Mouse (Mus musculus): ENCODE results near the gene Zcchc13. TPM values are rescaled to one million over a fixed set of nuclear protein-coding genes. Genes with fewer than 3 reads are reported as not detected.

The Zcchc13 gene
- not detected in 2 replicates for polyA plus RNA-seq (2012; ENCODE audit: insufficient read depth, insufficient read length, missing spikeins)

GRCm38 (mm10) chrX:103630303-103630702, at the start of gene Zcchc13:
Gene Zcchc13, plus strand, starts transcription at chrX:103630586.
- no peak within 1 kb of the TSS for H3K4me3 ChIP-seq (ENCODE audit: insufficient read depth, low read length)
- no peak for TF ChIP-seq POLR2A (IDR thresholded peaks at IDR 0.05; ENCODE audit: borderline replicate concordance, low read depth, low read length)
- no peaks in the 10 kb centered on the region for H3K4me1 ChIP-seq (ENCODE audit: control insufficient read depth, insufficient read depth, low read length)
- H3K27ac ChIP-seq (ENCODE audit: insufficient read depth, low read depth, low read length): no peak within 1 kb of the TSS

GRCm38 (mm10) chrX:103584262-103584661, 46.1 kb upstream of the Zcchc13 start:
- Histone ChIP-seq H3K4me1 (ENCODE audit: control insufficient read depth, insufficient read depth, low read length) (no peaks in the 10 kb centered on the region), H3K27ac (ENCODE audit: insufficient read depth, low read depth, low read length) (no peak overlapping the region), H3K4me3 (ENCODE audit: insufficient read depth, low read length) (no peak overlapping the region)
- no peak for TF ChIP-seq CTCF (IDR thresholded peaks at IDR 0.05; ENCODE audit: low read depth, low read length)
- TF ChIP-seq POLR2A (IDR thresholded peaks at IDR 0.05; ENCODE audit: borderline replicate concordance, low read depth, low read length): no peak

GRCm38 (mm10) chrX:103592056-103592455, 38.3 kb upstream of the Zcchc13 start:
- no peak for TF ChIP-seq POLR2A (IDR thresholded peaks at IDR 0.05; ENCODE audit: borderline replicate concordance, low read depth, low read length)
- no peak for TF ChIP-seq CTCF (IDR thresholded peaks at IDR 0.05; ENCODE audit: low read depth, low read length)
- Histone ChIP-seq H3K4me3 (ENCODE audit: insufficient read depth, low read length) (no peak overlapping the region), H3K27ac (ENCODE audit: insufficient read depth, low read depth, low read length) (no peak overlapping the region), H3K4me1 (ENCODE audit: control insufficient read depth, insufficient read depth, low read length) (no peaks in the 10 kb centered on the region)

DNA sequence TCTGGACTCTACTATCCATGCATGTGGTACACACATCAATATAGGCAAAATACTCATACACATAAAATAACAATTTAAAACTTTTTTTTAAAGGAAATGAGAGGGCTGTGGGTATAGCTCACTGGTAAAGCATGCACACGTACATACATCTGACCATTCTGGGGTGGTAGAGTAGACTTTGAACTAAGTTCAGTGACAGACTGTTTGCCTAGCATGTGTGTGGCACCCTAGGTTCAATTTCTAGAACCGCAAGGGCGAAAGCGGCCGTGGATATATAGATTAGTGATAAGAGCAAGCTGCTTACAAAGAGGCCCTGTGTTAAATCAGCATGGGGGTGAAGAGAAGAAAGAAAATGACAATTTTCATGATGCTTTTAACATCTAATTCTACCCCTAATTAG, 27.8 kb upstream of the Zcchc13 start:
- TF ChIP-seq POLR2A (IDR thresholded peaks at IDR 0.05; ENCODE audit: borderline replicate concordance, low read depth, low read length): no peak
- no peak for TF ChIP-seq CTCF (IDR thresholded peaks at IDR 0.05; ENCODE audit: low read depth, low read length)
- Histone ChIP-seq H3K4me3 (ENCODE audit: insufficient read depth, low read length) (no peak overlapping the region), H3K27ac (ENCODE audit: insufficient read depth, low read depth, low read length) (no peak overlapping the region), H3K4me1 (ENCODE audit: control insufficient read depth, insufficient read depth, low read length) (peaks cover 13% of the 10 kb centered on the region)

- TF ChIP-seq CTCF (IDR thresholded peaks at IDR 0.05; ENCODE audit: low read depth, low read length) (no peak), POLR2A (IDR thresholded peaks at IDR 0.05; ENCODE audit: borderline replicate concordance, low read depth, low read length) (no peak)
- no peak overlapping the region for H3K4me3 ChIP-seq (ENCODE audit: insufficient read depth, low read length)
- H3K27ac ChIP-seq (ENCODE audit: insufficient read depth, low read depth, low read length): peak overlapping the region; percentile 40
- H3K4me1 ChIP-seq (ENCODE audit: control insufficient read depth, insufficient read depth, low read length): peaks cover 13% of the 10 kb centered on the region
These were observed 26.2 kb upstream of the Zcchc13 start for GRCm38 (mm10) chrX:103604211-103604610.

DNA sequence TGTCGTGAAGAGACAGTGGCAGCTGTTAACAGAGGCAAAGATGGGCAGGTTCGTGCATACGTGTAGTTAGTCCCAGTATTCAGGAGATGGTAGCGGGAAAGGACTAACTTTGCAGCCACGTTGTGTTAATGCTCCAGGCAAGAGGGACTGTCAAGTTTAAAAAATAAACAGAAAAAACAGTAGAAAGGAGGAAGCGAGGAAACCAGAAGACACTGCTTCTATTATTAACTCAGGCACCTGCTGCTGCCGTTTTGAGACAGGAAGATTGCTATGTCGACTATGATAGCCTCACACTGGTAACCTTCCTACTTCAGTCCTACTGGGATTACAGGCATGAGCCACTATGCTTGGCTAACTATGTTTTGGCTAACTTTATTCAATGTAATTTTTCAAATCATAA, 24.9 kb upstream of the Zcchc13 start:
- H3K4me3 ChIP-seq (ENCODE audit: insufficient read depth, low read length): no peak overlapping the region
- 0 out of 2 replicates have a peak overlapping the region, but pooled peaks have one; percentile 49 for H3K27ac ChIP-seq (ENCODE audit: insufficient read depth, low read depth, low read length)

GRCm38 (mm10) chrX:103610401-103610800, 20.0 kb upstream of the Zcchc13 start:
- TF ChIP-seq CTCF (IDR thresholded peaks at IDR 0.05; ENCODE audit: low read depth, low read length) (no peak), POLR2A (IDR thresholded peaks at IDR 0.05; ENCODE audit: borderline replicate concordance, low read depth, low read length) (no peak)
- Histone ChIP-seq H3K4me3 (ENCODE audit: insufficient read depth, low read length) (no peak overlapping the region), H3K27ac (ENCODE audit: insufficient read depth, low read depth, low read length) (no peak overlapping the region), H3K4me1 (ENCODE audit: control insufficient read depth, insufficient read depth, low read length) (peaks cover 3% of the 10 kb centered on the region; the same call in 1 of the 2 replicates)

More for the DNA sequence above, 24.9 kb upstream of the Zcchc13 start:
- TF ChIP-seq POLR2A (IDR thresholded peaks at IDR 0.05; ENCODE audit: borderline replicate concordance, low read depth, low read length) (no peak), CTCF (IDR thresholded peaks at IDR 0.05; ENCODE audit: low read depth, low read length) (no peak)
- peaks cover 13% of the 10 kb centered on the region for H3K4me1 ChIP-seq (ENCODE audit: control insufficient read depth, insufficient read depth, low read length)

GRCm38 (mm10) chrX:103611462-103611861, 18.9 kb upstream of the Zcchc13 start:
- Histone ChIP-seq H3K27ac (ENCODE audit: insufficient read depth, low read depth, low read length) (no peak overlapping the region), H3K4me3 (ENCODE audit: insufficient read depth, low read length) (no peak overlapping the region), H3K4me1 (ENCODE audit: control insufficient read depth, insufficient read depth, low read length) (no peaks in the 10 kb centered on the region)
- TF ChIP-seq POLR2A (IDR thresholded peaks at IDR 0.05; ENCODE audit: borderline replicate concordance, low read depth, low read length): no peak
- TF ChIP-seq CTCF (IDR thresholded peaks at IDR 0.05; ENCODE audit: low read depth, low read length): no peak

DNA sequence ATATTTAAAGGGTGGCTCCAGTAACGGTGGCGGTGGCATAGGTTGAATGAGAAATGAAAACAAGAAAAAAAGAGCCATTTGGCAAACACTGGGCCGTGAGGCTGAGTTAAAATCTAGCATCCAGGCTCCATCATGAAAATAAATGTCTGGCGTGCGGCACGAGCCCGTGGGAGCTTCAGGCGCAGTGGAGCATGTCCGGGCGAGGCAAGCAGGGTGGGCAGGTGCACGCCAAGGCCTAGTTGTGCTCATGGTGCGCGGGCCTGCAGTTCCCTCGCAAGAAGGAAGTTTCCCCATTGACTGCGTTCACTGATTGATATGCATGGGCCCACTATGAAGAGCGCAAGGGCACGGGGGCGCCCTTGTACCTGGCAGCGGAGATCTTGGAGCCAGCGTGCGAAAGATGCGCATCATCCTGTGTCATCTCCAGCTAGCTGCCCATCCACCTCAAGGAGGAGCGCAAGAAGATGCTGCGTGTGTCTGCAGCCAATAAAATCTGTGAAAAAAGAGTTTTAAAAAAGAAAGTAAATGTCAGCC, 15.6 kb upstream of the Zcchc13 start:
- Histone ChIP-seq H3K4me3 (ENCODE audit: insufficient read depth, low read length) (no peak overlapping the region), H3K27ac (ENCODE audit: insufficient read depth, low read depth, low read length) (no peak overlapping the region), H3K4me1 (ENCODE audit: control insufficient read depth, insufficient read depth, low read length) (peaks cover 11% of the 10 kb centered on the region)
- no peak for TF ChIP-seq POLR2A (IDR thresholded peaks at IDR 0.05; ENCODE audit: borderline replicate concordance, low read depth, low read length)
- TF ChIP-seq CTCF (IDR thresholded peaks at IDR 0.05; ENCODE audit: low read depth, low read length): no peak

GRCm38 (mm10) chrX:103615453-103615852, 14.9 kb upstream of the Zcchc13 start:
- Histone ChIP-seq H3K4me1 (ENCODE audit: control insufficient read depth, insufficient read depth, low read length) (peaks cover 11% of the 10 kb centered on the region), H3K4me3 (ENCODE audit: insufficient read depth, low read length) (no peak overlapping the region), H3K27ac (ENCODE audit: insufficient read depth, low read depth, low read length) (no peak overlapping the region; the same call in 1 of the 2 replicates)
- TF ChIP-seq CTCF (IDR thresholded peaks at IDR 0.05; ENCODE audit: low read depth, low read length): no peak

GRCm38 (mm10) chrX:103616162-103616535, 14.2 kb upstream of the Zcchc13 start:
- peaks cover 11% of the 10 kb centered on the region for H3K4me1 ChIP-seq (ENCODE audit: control insufficient read depth, insufficient read depth, low read length)
- peak overlapping the region; percentile 83 for H3K27ac ChIP-seq (ENCODE audit: insufficient read depth, low read depth, low read length)
- TF ChIP-seq POLR2A (IDR thresholded peaks at IDR 0.05; ENCODE audit: borderline replicate concordance, low read depth, low read length) (no peak), CTCF (IDR thresholded peaks at IDR 0.05; ENCODE audit: low read depth, low read length) (no peak)
- peak overlapping the region; percentile 58 for H3K4me3 ChIP-seq (ENCODE audit: insufficient read depth, low read length)
